Mouse (Mus musculus) olfactory bulb, adult 2 months (tissue): ENCODE measurements around the gene Mapk8ip1.

Source experiments
- CTCF ChIP-seq: fragments of 200-500 bp; IDR thresholded peaks from 2 replicates; pipeline ENCODE4 v1.5.1; 2012; ENCODE audit warnings: low read depth, mild to moderate bottlenecking, low read length, moderate library complexity; ENCODE audit not compliant: insufficient read depth
- POLR2A ChIP-seq: fragments of 200-500 bp; IDR thresholded peaks from 2 replicates; pipeline ENCODE4 v1.6.1; 2012; ENCODE audit warnings: mild to moderate bottlenecking, low read depth, low read length, moderate library complexity; ENCODE audit not compliant: insufficient read depth

DNA sequence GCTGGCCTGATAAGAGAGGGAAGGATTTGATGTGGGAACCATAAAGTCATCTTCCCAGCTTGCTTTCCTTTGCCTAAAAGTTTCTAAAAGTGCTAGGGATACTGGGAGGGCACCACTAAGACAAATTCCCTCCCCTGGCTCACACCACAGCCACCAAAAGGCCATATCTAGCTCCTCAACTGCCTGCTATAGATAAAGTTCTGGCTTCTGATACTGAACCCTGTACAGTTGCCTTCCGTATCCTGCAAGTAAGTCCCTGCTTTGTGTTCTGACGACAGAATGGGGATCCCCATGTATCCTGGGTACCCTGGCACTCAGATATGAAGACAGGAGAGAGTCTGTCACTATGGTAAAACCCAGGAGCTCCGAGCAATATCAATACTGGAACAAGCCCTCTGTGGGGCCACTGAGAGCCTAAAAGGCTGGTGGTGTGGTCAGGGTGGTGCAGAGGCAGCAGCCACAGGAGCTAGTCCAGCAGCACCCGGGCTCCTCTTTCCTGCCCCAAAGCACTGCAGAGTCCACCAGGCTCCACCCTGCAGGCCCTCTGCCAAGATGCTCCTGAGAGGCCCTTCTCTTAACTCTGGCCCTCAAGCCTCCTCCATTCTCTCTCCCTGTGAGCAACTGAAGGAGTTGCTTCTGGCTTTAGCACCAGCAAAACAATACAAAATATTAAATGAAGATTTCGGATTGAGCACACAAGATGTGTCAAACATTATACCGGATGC is 10.7 kb downstream of the Mapk8ip1 start:
- no peak for TF ChIP-seq POLR2A
- no peak for TF ChIP-seq CTCF
